Mouse (Mus musculus) CH12F3 (cell line): ENCODE data around the gene Prss53.
"Not testable (repeated sequence)": the region's sequence is repeated elsewhere in the genome, so short reads cannot be mapped to it uniquely, and the experiment has no call there.

Experiments used
- in situ Hi-C: fragments of 300-500 bp; cut with MboI; formaldehyde crosslinking; loops from 2 replicates; pipeline ENCODE4 v1.14.3; 2020; ENCODE audit warnings: low sequenced_read_pairs

The Prss53 gene

DNA sequence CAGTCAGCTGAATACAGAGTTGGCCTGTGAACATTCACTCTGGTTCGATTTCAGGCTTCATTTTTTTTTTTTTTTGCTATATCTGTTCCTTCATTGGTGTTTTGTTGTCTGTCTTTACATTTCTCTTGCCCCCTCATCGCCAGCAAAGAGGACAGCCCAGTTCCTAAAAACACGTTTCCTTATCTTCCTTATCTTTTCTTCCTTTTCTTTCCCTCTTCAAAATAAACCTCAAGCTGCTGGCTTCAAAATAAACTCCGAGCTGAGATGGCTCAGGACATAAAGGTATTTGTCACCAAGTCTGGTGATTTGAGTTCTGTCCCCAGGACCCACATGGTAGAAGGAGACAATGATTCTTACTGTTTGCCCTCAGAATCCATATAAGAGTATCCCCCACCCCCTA is 22.2 kb upstream of the Prss53 start:
- in situ Hi-C loops: no loop called here

- in situ Hi-C loops: no loop called here
These were observed 21.6 kb upstream of the Prss53 start, which contains the start of gene Kat8 for GRCm38 (mm10) chr7:127912190-127912871. Kat8 (plus strand) TSS chr7:127912516.

DNA sequence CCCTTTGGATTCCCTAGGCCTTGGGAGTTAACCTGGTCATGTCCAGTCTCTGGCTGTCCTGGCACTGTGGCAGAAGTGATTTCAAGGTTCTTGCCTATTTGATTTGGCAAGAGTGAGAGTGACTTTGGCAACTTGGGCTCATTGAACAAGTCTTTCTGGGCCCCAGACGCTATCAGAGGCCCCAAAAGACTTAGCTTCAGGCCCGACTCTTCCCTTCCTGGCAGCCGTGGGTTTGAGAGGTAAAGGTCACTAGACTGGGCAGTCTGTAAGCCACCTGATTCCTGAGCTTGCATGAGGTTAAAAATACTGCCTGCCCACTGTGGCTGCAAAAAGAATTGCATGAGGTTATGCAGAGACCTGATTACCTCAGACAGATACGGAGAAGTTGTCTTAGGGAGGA is 17.9 kb upstream of the Prss53 start:
- in situ Hi-C loops: no loop called here

DNA sequence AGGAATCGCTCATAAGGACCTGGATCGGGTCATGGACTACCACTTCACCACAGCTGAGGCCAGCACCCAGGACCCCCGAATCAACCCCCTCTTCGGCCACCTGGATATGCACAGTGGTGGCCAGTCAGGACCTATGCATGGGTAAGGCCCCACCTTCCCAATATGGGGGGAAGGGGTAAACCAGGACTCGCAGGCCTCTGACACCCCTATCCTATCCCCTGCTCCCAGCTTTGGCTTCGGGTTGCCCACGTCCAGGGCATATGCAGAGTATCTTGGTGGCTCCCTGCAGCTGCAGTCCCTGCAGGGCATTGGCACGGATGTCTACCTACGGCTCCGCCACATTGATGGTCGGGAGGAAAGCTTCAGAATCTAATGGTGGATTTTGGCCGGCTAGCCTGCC is 17.2 kb upstream of the Prss53 start:
- in situ Hi-C loops: no loop called here

DNA sequence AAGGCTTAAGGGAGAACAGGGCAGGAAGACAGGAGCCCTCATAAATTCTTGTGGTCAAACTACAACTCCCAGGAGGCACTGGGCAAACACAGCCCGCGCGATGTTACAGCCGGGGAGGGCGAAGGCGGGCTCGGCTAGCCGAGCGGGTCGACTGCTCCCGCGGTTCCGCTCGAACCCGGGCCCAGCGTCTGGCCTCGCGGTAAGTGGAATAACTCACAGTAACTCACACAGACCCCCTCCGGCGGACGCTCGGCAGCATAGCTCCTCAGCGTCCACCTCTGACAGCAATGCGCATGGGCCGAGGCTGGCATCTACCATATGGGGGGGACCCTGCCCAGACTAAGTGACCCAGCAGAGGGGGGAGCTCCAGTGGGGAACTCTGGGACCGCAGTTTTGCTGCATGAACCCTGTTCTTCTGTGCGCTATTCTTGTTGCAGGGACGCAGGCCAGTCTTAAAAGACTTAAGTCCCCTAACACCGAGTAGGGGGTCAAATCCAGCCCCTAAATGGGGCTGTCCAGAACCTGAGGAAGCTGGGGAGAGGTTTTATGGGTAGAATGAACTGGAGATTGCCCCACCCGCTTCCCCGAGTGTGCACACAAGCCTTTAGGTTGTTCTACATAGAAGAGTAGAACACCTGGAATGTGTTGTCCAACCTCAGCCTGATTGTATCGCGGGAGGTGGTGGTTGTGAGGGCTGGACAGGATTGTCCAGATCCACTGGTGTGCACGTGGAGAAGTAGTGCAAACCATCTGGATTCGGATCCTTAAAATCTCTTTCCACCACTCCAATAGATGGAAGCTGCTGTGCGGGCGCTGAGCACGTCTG is 13.4 kb upstream of the Prss53 start, which contains the start of gene Bckdk:
Bckdk (plus strand) TSS at position 112 of the 826 bp plus-strand sequence.
- in situ Hi-C loops: no loop called here

GRCm38 (mm10) chr7:127901772-127902171 is 11.0 kb upstream of the Prss53 start:
- in situ Hi-C loops: no loop called here

- in situ Hi-C loops: no loop called here
These were observed 9.2 kb upstream of the Prss53 start for GRCm38 (mm10) chr7:127899997-127900396.

GRCm38 (mm10) chr7:127898179-127898956 is 7.6 kb upstream of the Prss53 start:
- in situ Hi-C loops: no loop called here

- in situ Hi-C loops: no loop called here
These were observed 6.8 kb upstream of the Prss53 start for GRCm38 (mm10) chr7:127897542-127897941.

GRCm38 (mm10) chr7:127896384-127896783 is 5.6 kb upstream of the Prss53 start:
- in situ Hi-C loops: no loop called here

- in situ Hi-C loops: not testable (repeated sequence)
These were observed 5.1 kb upstream of the Prss53 start for GRCm38 (mm10) chr7:127895891-127896290.

DNA sequence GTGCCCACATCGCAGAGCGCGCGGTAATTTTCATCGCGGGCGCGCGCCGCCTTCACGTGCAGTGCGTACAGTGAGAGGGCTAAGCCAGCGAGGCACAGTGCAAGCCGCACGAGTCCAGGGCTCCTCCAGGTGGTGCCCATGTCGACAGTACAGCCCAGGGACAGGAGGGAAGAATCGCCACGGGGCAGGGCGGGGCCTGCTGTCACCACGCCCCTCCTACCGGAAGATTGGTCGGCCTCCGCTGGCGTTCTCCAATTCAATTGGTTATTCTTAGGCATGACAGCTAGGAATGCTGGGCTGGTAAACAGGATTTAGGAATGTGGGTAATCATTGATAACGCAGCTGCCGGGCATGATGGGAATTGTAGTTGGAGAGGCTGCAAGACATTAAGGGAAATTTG is 4.7 kb upstream of the Prss53 start, which contains the start of the genes Gm21974 and Vkorc1:
Gm21974 (minus strand) TSS at position 13 of the 400 bp plus-strand sequence.
Vkorc1 (minus strand) TSS at position 176 of the 400 bp plus-strand sequence.
- in situ Hi-C loops: no loop called here

GRCm38 (mm10) chr7:127894480-127894879 is 3.7 kb upstream of the Prss53 start:
- in situ Hi-C loops: no loop called here

GRCm38 (mm10) chr7:127888821-127889220 is 1.9 kb downstream of the Prss53 start:
- in situ Hi-C loops: no loop called here

DNA sequence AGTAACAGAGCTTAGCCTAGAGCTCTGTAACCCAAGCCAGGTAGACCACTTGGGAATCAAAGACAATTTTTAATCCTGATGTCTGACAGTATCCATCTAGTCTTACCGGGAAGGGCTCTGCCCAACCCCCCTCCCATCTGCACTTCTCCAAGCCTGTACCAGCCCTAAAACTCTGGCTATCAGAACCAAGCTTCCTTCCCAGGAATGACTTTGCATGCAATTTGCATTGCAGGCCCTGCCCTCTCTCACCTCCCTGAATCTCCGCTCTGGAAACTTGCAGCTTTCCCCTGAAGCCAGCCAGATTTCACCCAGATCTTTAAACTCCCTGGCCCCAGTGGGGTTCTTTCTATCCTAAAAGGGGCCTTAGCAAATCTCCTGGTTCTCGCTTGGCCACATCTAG is 3.0 kb downstream of the Prss53 start:
- in situ Hi-C loops: no loop called here

- in situ Hi-C loops: no loop called here
These were observed 3.6 kb downstream of the Prss53 start for GRCm38 (mm10) chr7:127887191-127887590.

DNA sequence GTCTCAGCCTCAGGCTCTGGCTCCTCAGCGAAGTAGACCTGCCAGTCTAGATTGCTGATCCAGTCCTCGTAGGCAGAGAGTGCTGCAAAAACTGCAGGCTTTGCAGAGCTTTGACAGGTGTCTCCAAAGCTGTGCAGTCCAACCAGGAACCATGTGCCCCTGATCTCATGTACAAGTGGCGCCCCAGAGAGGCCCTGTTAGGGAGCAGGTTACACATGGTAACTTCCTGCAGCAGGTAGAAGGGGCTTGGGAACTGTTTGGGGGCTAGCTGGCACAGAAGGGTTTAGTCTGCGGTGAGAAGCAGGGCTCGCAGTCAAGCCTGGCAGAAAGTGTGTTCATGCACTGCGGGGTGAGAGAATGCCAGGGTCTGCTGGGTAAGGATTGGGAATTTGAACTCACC is 4.2 kb downstream of the Prss53 start:
- in situ Hi-C loops: no loop called here

- in situ Hi-C loops: no loop called here
These were observed 4.8 kb downstream of the Prss53 start for GRCm38 (mm10) chr7:127885951-127886350.

- in situ Hi-C loops: no loop called here
These were observed 10.3 kb downstream of the Prss53 start for GRCm38 (mm10) chr7:127880431-127880830.

- in situ Hi-C loops: no loop called here
These were observed 11.5 kb downstream of the Prss53 start for GRCm38 (mm10) chr7:127879301-127879700.
